Comparison of ENCODE assay signal across 32 mouse cellular contexts in the genomic region with DNA sequence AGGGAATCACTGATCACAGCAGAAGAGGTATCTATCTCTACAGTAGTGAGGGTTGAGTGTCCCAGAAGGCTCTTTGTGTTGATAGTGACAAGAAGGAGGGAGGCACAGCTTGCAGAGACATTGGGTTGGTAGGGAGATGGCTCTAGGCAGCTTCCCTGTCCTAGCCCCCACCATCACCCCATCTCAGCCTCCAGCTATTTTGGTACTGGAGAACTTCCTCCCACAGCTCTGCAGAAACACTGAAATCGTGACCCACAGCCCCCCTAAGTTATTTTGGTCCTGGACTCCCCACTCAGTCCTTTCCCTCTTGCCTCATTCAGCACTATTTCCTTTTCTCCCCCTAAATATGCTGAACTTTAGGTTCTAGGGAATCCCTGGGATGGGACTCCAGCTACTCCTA. TPM values are rescaled to one million over a fixed set of nuclear protein-coding genes. Genes with fewer than 3 reads are reported as not detected.
DNase-seq lines count a peak whose midpoint lies in the region; ATAC-seq and TF ChIP-seq lines count a peak whose summit lies in the region.
"Had no signal": no experiment of that assay in that cellular context is flagged by ENCODE, and none has a peak within 500 bp of the region (broad histone marks: within the 10 kb centered on the region; RNA-seq: fewer than 3 reads in every experiment).

No protein-coding gene starts in this region.

- H3K9me3 ChIP-seq in heart, embryonic 11.5 days (replicated peaks; ENCODE audit: control insufficient read depth, low read length) = no peaks in the 10 kb centered on the region
- H3K9me3 ChIP-seq: G1E; heart, embryonic 10.5 days; hindbrain, embryonic 12.5 days; intestine, embryonic 15.5 days; limb, embryonic 13.5 days; liver, embryonic 12.5 days; midbrain, embryonic 13.5 days; neural tube, embryonic 13.5 days had no signal

- no peak for TF ChIP-seq POLR2A in cortical plate, adult 2 months (IDR thresholded peaks at IDR 0.05; ENCODE audit: extremely low read depth, insufficient read depth, low read length)

- no peak for ATAC-seq in heart, embryonic 11.5 days (replicated peaks; ENCODE audit: insufficient number of reproducible peaks, low FRiP score, low TSS enrichment)
- ATAC-seq: forebrain, embryonic 14.5 days; hindbrain, postnatal 0 days; intestine, embryonic 15.5 days; liver, embryonic 12.5 days; liver, postnatal 0 days; midbrain, embryonic 13.5 days had no signal

- H3K4me3 ChIP-seq in heart, embryonic 11.5 days (ENCODE audit: low read depth, low read length) = no peak overlapping the region
- 0 out of 2 replicates have a peak overlapping the region, but pooled peaks have one; percentile 4 for H3K4me3 ChIP-seq in cortical plate, adult 2 months (ENCODE audit: insufficient read depth, low read length)
- H3K4me3 ChIP-seq: heart, embryonic 10.5 days; hindbrain, embryonic 12.5 days; intestine, embryonic 15.5 days; limb, embryonic 13.5 days; liver, embryonic 12.5 days; midbrain, embryonic 13.5 days; neural tube, embryonic 13.5 days had no signal

- DNase-seq in heart, adult 11 months = peak; percentile 89
- peak; percentile 45 to 48 for DNase-seq in left cerebral cortex, adult 9 months (ENCODE audit: low spot score in 2 of 2)
- DNase-seq in left cerebral cortex, adult 18-20 months (ENCODE audit: low spot score in 2 of 2) = no peak
- peak; percentile 51 for DNase-seq in telencephalon, adult 2 months (ENCODE audit: low read depth, low spot score)
- no peak for DNase-seq in liver
- DNase-seq: adrenal gland, adult 8-10 months; cerebellum, adult 8-10 months; cerebellum, postnatal 25 days; gastrocnemius, postnatal 14 days; heart, postnatal 36 days; kidney, adult 2 months; kidney, postnatal 36 days; liver, postnatal 0 days; lung, postnatal 4 days; retina, postnatal 1 day; spleen, adult 18-20 months; thymus, adult 18-20 months; thymus, postnatal 25 days had no signal

- 67% methylated on average over 1 of the region's 1 CpGs for WGBS in heart, embryonic 11.5 days (ENCODE audit: insufficient replicate concordance)

- no peak overlapping the region for H3K9ac ChIP-seq in heart, embryonic 11.5 days (ENCODE audit: low read depth, low read length)
- H3K9ac ChIP-seq: hindbrain, embryonic 12.5 days; intestine, embryonic 15.5 days; limb, embryonic 13.5 days; liver, embryonic 12.5 days; liver, postnatal 0 days; midbrain, embryonic 13.5 days; neural tube, embryonic 13.5 days had no signal

- no peak for TF ChIP-seq CTCF in cortical plate, adult 2 months (IDR thresholded peaks at IDR 0.05; ENCODE audit: extremely low read depth, insufficient read depth, low read length)

- H3K27me3 ChIP-seq in heart, embryonic 11.5 days (ENCODE audit: control insufficient read depth, insufficient read depth, low read length) = peaks cover 5% of the 10 kb centered on the region; the same call in 1 of the 2 replicates
- H3K27me3 ChIP-seq: intestine, embryonic 15.5 days; midbrain, embryonic 13.5 days; neural tube, embryonic 13.5 days had no signal

- no peaks in the 10 kb centered on the region for H3K4me1 ChIP-seq in heart, embryonic 11.5 days (ENCODE audit: control insufficient read depth, insufficient read depth, low read length)
- H3K4me1 ChIP-seq in cortical plate, adult 2 months (ENCODE audit: control insufficient read depth, insufficient read depth, low read length) = peaks cover 4% of the 10 kb centered on the region
- H3K4me1 ChIP-seq: liver, embryonic 12.5 days had no signal

- no peak overlapping the region for H3K27ac ChIP-seq in heart, embryonic 11.5 days (ENCODE audit: low read depth, low read length)
- no peak overlapping the region for H3K27ac ChIP-seq in cortical plate, adult 2 months (ENCODE audit: insufficient read depth, low read length)
- H3K27ac ChIP-seq: heart, embryonic 10.5 days; hindbrain, embryonic 12.5 days; hindbrain, postnatal 0 days; intestine, embryonic 15.5 days; limb, embryonic 13.5 days; liver, embryonic 12.5 days; midbrain, embryonic 13.5 days; neural tube, embryonic 13.5 days had no signal

- H3K4me2 ChIP-seq in heart, embryonic 11.5 days = no peak overlapping the region
- H3K4me2 ChIP-seq: hindbrain, embryonic 12.5 days; intestine, embryonic 15.5 days; limb, embryonic 13.5 days; liver, embryonic 12.5 days; midbrain, embryonic 13.5 days; neural tube, embryonic 13.5 days had no signal

- no peaks in the 10 kb centered on the region for H3K36me3 ChIP-seq in heart, embryonic 11.5 days (ENCODE audit: control insufficient read depth, insufficient read depth, low read length)
- H3K36me3 ChIP-seq: G1E; heart, embryonic 10.5 days; hindbrain, embryonic 12.5 days; intestine, embryonic 15.5 days; limb, embryonic 13.5 days; liver, embryonic 12.5 days had no signal

RNA-seq across cellular contexts. Expression of a gene that starts 2.4 kb away (rescaled TPM):
- polyA plus RNA-seq in heart, embryonic 11.5 days (2014; fragmentation: Nextera tagmentation; extraction: Ambion mirVana) = 0.07 and 0.24 TPM in 2 replicates
- total RNA-seq in left cerebral cortex, adult 18-20 months (2021) = 10 to 100 TPM; 27.2 to 36.9 TPM
- polyA plus RNA-seq in cortical plate, adult 2 months (2012; rRNA removed) = 35.7 and 36.0 TPM in 2 replicates
- total RNA-seq: granulocyte monocyte progenitor cell, adult 5-6 weeks; megakaryocyte-erythroid progenitor cell, adult 5-6 weeks had no signal
- polyA plus RNA-seq: G1E had no signal

RNA-seq across cellular contexts. Expression of a gene that starts 58.5 kb away (rescaled TPM):
- polyA plus RNA-seq in heart, embryonic 11.5 days (2014; fragmentation: Nextera tagmentation; extraction: Ambion mirVana) = 8.9 and 9.7 TPM in 2 replicates
- under 1 TPM; 0.09 to 0.12 TPM for total RNA-seq in left cerebral cortex, adult 18-20 months (2021)
- polyA plus RNA-seq in cortical plate, adult 2 months (2012; rRNA removed) = 0.56 and 0.68 TPM in 2 replicates
- total RNA-seq: granulocyte monocyte progenitor cell, adult 5-6 weeks; megakaryocyte-erythroid progenitor cell, adult 5-6 weeks had no signal
- polyA plus RNA-seq: G1E had no signal

Comparison
In these comparisons a context has a peak if more than half of its experiments do, and no peak if none do; other contexts are left out.
1. DNase-seq: peak in heart, adult 11 months (single experiment), left cerebral cortex, adult 9 months (2 of 2) and telencephalon, adult 2 months (single experiment); none in left cerebral cortex, adult 18-20 months (0 of 2) and liver (single experiment).
2. RNA of a gene that starts 2.4 kb away (polyA plus RNA-seq): 35.7 to 36.0 TPM in cortical plate, adult 2 months; 0.07 to 0.24 TPM in heart, embryonic 11.5 days; every median in the first group is over 10 times any median in the second.